Mouse (Mus musculus): ENCODE results near the gene Ift20. TPM values are rescaled to one million over a fixed set of nuclear protein-coding genes. Genes with fewer than 3 reads are reported as not detected.

Ift20 gene
- polyA plus RNA-seq (2012; rRNA removed) = 58.4 and 60.7 TPM in 2 replicates

DNA sequence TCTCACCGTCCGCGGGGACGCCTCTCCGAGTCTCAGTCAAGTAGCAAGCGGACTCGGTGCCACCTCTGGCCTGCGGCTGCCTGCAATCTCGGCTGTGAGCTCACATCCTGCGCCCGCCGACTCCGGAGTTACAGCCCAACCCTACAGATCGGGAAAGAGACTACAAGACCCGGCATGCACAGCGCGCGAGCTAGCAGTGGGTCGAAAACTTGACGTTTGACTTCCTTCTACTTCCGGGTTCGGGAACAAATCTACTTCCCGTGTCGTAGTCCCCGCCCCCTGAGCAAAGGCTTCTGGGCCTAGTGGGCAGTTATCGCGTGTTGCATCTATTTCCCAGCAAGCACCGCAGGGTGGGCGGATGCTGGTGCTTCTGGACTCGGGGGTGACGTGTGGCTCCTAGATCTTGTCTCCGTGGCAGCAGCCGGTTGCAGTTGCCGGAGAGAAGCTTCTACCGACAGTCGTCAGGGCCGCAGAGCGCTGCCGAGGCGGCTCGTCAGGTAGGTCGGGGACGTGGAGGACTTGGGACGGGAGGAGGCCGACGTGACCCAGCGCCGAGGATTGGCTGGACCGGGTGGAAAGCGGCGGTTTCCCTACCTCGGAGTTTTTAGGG lies at the start of gene Ift20, which contains the start of gene Tnfaip1:
Gene Ift20, plus strand, starts transcription at position 282 of the 610 bp plus-strand sequence.
Gene Tnfaip1, minus strand, starts transcription at position 253 of the 610 bp plus-strand sequence.
- Histone ChIP-seq H3K4me3 (ENCODE audit: control insufficient read depth, insufficient read depth, low read length) (peak within 1 kb of the TSS; percentile 70), H3K4me1 (replicated peaks; ENCODE audit: control insufficient read depth, insufficient read depth, low read length) (peaks cover 9% of the 10 kb centered on the region), H3K27ac (ENCODE audit: control insufficient read depth, insufficient read depth, low read length) (peak within 1 kb of the TSS; percentile 19), H3K36me3 (ENCODE audit: control insufficient read depth, insufficient read depth, low read length) (peaks cover 9% of the 10 kb centered on the region; the same call in 1 of the 2 replicates), H3K27me3 (ENCODE audit: control insufficient read depth, insufficient read depth, low read length) (no peaks in the 10 kb centered on the region)
- DNase-seq = peak; percentile 99
- WGBS = under 1% methylated on average over 52 of the region's 52 CpGs
- TF ChIP-seq POLR2A (IDR thresholded peaks at IDR 0.05; ENCODE audit: control insufficient read depth, extremely low read depth, insufficient read depth, low read length, poor library complexity) (peak; percentile 57), CTCF (IDR thresholded peaks at IDR 0.05; ENCODE audit: borderline replicate concordance, control insufficient read depth, extremely low read depth, insufficient read depth, low read length, poor library complexity) (0 out of 2 replicates have a peak, but pooled peaks have one; percentile 3)

DNA sequence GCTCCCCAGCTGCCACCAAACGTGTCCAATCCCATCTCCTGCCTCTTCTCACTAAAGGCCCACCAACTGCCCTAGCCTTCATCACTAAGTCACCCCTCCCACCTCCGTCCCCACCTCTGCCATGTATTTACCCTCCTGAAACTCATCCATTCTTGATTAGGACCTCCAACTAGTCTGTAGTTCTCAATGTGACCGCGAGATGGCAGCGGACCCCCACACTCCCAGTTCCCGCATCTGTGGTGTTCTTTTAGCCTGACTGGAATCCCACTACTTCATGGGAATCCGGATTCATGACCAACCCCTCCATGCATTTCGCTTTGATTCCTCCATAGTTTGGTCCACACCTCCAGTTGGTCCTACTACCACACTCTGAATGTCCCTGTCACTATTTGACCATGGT lies 48.0 kb upstream of the Ift20 start:
- Histone ChIP-seq H3K36me3 (ENCODE audit: control insufficient read depth, insufficient read depth, low read length) (no peaks in the 10 kb centered on the region), H3K27ac (ENCODE audit: control insufficient read depth, insufficient read depth, low read length) (no peak overlapping the region), H3K27me3 (ENCODE audit: control insufficient read depth, insufficient read depth, low read length) (peaks cover 2% of the 10 kb centered on the region; the same call in 1 of the 2 replicates), H3K4me1 (replicated peaks; ENCODE audit: control insufficient read depth, insufficient read depth, low read length) (no peaks in the 10 kb centered on the region), H3K4me3 (ENCODE audit: control insufficient read depth, insufficient read depth, low read length) (no peak overlapping the region)
- TF ChIP-seq CTCF (IDR thresholded peaks at IDR 0.05; ENCODE audit: borderline replicate concordance, control insufficient read depth, extremely low read depth, insufficient read depth, low read length, poor library complexity) (peak; percentile 50; the same call in 1 of the 2 replicates), POLR2A (IDR thresholded peaks at IDR 0.05; ENCODE audit: control insufficient read depth, extremely low read depth, insufficient read depth, low read length, poor library complexity) (no peak)
- peak; percentile 64 for DNase-seq
- WGBS = 3% methylated on average over 8 of the region's 8 CpGs

DNA sequence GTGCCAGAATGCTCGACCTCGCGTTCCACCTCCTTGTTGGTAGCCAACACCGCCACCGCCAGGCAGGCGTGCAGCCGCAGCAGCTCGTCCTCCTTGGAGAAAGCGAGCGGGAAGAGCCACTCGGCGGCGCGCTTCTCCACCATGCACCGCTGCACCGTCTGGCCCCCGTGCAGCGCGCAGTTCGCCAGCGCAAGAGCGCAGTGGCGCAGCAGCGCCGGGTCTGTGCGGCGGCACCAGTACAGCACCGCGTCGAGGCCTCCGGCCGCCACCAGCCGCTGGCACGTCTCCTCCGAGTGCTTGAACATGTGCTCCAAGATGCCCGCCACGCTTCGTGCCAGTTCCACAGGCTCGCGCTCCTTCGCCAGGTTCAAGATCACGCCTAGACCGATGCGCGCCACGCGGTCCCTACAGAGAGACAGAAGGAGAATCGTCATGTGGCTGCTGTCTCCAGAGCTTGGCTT lies 45.4 kb upstream of the Ift20 start:
- Histone ChIP-seq H3K4me1 (replicated peaks; ENCODE audit: control insufficient read depth, insufficient read depth, low read length) (no peaks in the 10 kb centered on the region), H3K27ac (ENCODE audit: control insufficient read depth, insufficient read depth, low read length) (no peak overlapping the region), H3K36me3 (ENCODE audit: control insufficient read depth, insufficient read depth, low read length) (no peaks in the 10 kb centered on the region), H3K27me3 (ENCODE audit: control insufficient read depth, insufficient read depth, low read length) (peaks cover 2% of the 10 kb centered on the region; the same call in 1 of the 2 replicates), H3K4me3 (ENCODE audit: control insufficient read depth, insufficient read depth, low read length) (no peak overlapping the region)
- WGBS = 9% methylated on average over 48 of the region's 48 CpGs
- no peak for TF ChIP-seq POLR2A (IDR thresholded peaks at IDR 0.05; ENCODE audit: control insufficient read depth, extremely low read depth, insufficient read depth, low read length, poor library complexity)
- TF ChIP-seq CTCF (IDR thresholded peaks at IDR 0.05; ENCODE audit: borderline replicate concordance, control insufficient read depth, extremely low read depth, insufficient read depth, low read length, poor library complexity) = no peak
- peak; percentile 30 for DNase-seq

DNA sequence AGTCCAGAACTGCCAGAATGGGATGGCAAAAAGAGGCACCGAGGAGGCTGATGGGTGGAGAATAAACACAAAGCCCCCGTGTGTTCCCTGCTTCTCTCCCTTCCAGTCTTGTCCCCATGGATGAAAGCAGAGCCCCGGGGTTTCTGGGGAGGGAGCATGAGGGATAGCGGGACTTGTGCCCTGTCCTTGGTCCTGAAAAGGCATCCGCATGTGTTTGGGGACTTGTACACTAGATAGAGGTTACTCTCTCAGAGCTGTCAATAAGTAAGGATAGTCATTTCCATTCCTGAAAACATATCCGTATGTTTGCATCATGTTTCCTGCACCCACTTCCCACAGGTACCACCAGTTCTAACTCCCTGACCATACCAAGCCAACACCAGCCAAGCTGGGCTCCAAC lies 40.3 kb upstream of the Ift20 start:
- peaks cover 6% of the 10 kb centered on the region for H3K27me3 ChIP-seq (ENCODE audit: control insufficient read depth, insufficient read depth, low read length)
- peak; percentile 15 for DNase-seq
- H3K4me1 ChIP-seq (replicated peaks; ENCODE audit: control insufficient read depth, insufficient read depth, low read length) = peaks cover 15% of the 10 kb centered on the region
- H3K4me3 ChIP-seq (ENCODE audit: control insufficient read depth, insufficient read depth, low read length) = no peak overlapping the region
- no peaks in the 10 kb centered on the region for H3K36me3 ChIP-seq (ENCODE audit: control insufficient read depth, insufficient read depth, low read length)
- H3K27ac ChIP-seq (ENCODE audit: control insufficient read depth, insufficient read depth, low read length) = no peak overlapping the region
- no peak for TF ChIP-seq POLR2A (IDR thresholded peaks at IDR 0.05; ENCODE audit: control insufficient read depth, extremely low read depth, insufficient read depth, low read length, poor library complexity)
- TF ChIP-seq CTCF (IDR thresholded peaks at IDR 0.05; ENCODE audit: borderline replicate concordance, control insufficient read depth, extremely low read depth, insufficient read depth, low read length, poor library complexity) = no peak
- 17% methylated on average over 6 of the region's 6 CpGs for whole genome bisulfite sequencing

DNA sequence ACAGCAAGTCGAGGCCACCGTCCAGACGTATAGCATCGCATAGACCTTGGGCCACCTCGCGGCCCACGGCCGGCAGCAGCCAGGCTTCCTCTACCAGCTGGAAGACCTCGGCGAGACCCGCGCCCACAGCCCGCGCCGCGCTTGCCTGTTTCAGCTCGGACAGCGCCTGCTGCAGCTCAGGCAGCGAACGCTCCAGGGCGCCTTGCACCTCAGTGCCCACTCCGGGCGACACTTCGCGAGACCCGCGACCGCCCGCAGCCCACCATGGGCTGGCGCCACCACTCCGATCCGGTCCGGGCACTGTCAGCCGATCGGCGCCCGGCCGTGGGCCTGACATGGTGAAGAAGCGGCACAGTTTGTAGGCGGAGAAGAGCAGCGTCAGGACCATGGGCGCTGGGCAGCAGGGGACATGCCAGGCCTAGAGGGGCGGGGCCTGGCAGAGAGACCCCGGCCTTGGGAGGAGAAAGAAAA lies 39.1 kb upstream of the Ift20 start:
- H3K36me3 ChIP-seq (ENCODE audit: control insufficient read depth, insufficient read depth, low read length) = no peaks in the 10 kb centered on the region
- WGBS = 2% methylated on average over 44 of the region's 44 CpGs
- H3K27me3 ChIP-seq (ENCODE audit: control insufficient read depth, insufficient read depth, low read length) = peaks cover 6% of the 10 kb centered on the region
- H3K4me3 ChIP-seq (ENCODE audit: control insufficient read depth, insufficient read depth, low read length) = peak overlapping the region; percentile 43
- H3K4me1 ChIP-seq (replicated peaks; ENCODE audit: control insufficient read depth, insufficient read depth, low read length) = peaks cover 15% of the 10 kb centered on the region
- peak; percentile 27 for DNase-seq
- H3K27ac ChIP-seq (ENCODE audit: control insufficient read depth, insufficient read depth, low read length) = no peak overlapping the region
- 0 out of 2 replicates have a peak, but pooled peaks have one; percentile 13 for TF ChIP-seq CTCF (IDR thresholded peaks at IDR 0.05; ENCODE audit: borderline replicate concordance, control insufficient read depth, extremely low read depth, insufficient read depth, low read length, poor library complexity)
- no peak for TF ChIP-seq POLR2A (IDR thresholded peaks at IDR 0.05; ENCODE audit: control insufficient read depth, extremely low read depth, insufficient read depth, low read length, poor library complexity)

DNA sequence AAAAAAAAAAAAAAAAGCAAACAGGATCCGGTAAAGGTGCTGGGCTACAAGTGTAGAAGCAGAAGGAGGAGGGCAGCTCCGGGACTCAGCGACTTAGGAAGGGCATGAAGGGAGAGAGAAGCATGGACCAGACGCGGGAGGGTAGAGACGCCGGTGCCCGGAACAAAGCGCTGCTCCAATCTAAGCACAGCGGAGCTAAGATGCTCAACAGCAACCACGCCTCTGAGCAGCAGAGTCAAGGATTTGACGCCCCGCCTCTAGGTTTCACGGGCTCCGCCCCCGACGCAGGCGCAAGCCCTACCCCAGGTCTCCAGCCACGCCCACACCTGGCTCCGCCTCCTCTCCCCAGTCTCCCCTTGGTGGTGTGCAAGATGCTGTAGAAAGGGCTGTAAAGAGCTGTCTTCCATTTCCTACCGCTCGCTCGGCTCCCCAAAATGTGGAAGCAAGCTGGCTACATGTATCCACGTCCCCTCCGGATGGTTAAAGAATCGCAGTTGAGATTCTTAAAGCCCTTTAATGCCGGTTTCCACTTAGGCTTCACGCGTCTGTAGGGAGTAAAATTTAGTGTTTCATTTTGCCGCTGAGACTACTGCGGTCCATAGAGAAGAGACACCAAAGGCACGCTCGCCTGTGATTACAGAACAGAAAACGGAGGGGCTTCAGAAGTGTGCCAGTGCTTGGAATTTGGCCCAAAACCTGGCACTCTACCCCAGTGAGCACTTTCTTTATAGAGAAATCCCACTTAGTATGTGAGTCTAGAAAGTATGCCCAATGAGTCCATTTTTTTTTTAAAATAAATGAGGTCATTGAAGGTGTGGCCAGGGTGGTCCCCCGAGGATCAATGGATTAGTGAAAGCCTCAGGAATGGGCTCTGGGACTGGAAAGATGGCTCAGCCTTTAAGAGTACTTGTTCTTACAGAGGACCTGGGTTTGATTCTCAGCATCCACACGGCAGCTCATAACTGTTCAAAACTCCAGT lies 38.3 kb upstream of the Ift20 start, which contains the start of gene Sarm1:
Gene Sarm1, minus strand, starts transcription at position 211 of the 979 bp plus-strand sequence.
- Histone ChIP-seq H3K27me3 (ENCODE audit: control insufficient read depth, insufficient read depth, low read length) (peaks cover 6% of the 10 kb centered on the region), H3K4me3 (ENCODE audit: control insufficient read depth, insufficient read depth, low read length) (peak within 1 kb of the TSS; percentile 43), H3K4me1 (replicated peaks; ENCODE audit: control insufficient read depth, insufficient read depth, low read length) (peaks cover 15% of the 10 kb centered on the region), H3K36me3 (ENCODE audit: control insufficient read depth, insufficient read depth, low read length) (no peaks in the 10 kb centered on the region), H3K27ac (ENCODE audit: control insufficient read depth, insufficient read depth, low read length) (no peak within 1 kb of the TSS)
- DNase-seq = peak; percentile 99
- TF ChIP-seq POLR2A (IDR thresholded peaks at IDR 0.05; ENCODE audit: control insufficient read depth, extremely low read depth, insufficient read depth, low read length, poor library complexity) = peak; percentile 19; the same call in 1 of the 2 replicates
- TF ChIP-seq CTCF (IDR thresholded peaks at IDR 0.05; ENCODE audit: borderline replicate concordance, control insufficient read depth, extremely low read depth, insufficient read depth, low read length, poor library complexity) = no peak
- 3% methylated on average over 36 of the region's 36 CpGs for WGBS

Measured in thymus, adult 2 months (tissue).